Mouse (Mus musculus) midbrain, embryonic 12.5 days (tissue): ENCODE results near the gene 9130213A22Rik. TPM values are rescaled to one million over a fixed set of nuclear protein-coding genes. Genes with fewer than 3 reads are reported as not detected.
A peak's percentile ranks its signal among the peaks of the same experiment; 100 is the strongest.

ENCODE experiments used
- ATAC-seq: fragments of 200-750 bp; cut with Nextera tagmentation; 2 replicates; pipeline ENCODE4 v1.8.0; 2017; ENCODE audit warnings: low read depth, moderate TSS enrichment, moderate library complexity; ENCODE audit not compliant: low FRiP score
- H3K27ac ChIP-seq: fragments of 300-500 bp; sonication (generic); replicated peaks from 2 replicates; pipeline ENCODE4 v1.5.1; 2016; ENCODE audit warnings: mild to moderate bottlenecking
- H3K27me3 ChIP-seq: fragments of 300-500 bp; sonication (generic); 2 replicates; pipeline ENCODE4 v1.6.1; 2016; ENCODE audit warnings: mild to moderate bottlenecking
- H3K36me3 ChIP-seq: fragments of 300-500 bp; sonication (generic); 2 replicates; pipeline ENCODE4 v1.6.1; 2016
- H3K4me1 ChIP-seq: fragments of 300-500 bp; sonication (generic); 2 replicates; pipeline ENCODE4 v1.6.1; 2016
- H3K4me2 ChIP-seq: fragments of 300-500 bp; sonication (generic); replicated peaks from 2 replicates; pipeline ENCODE4 v1.6.1; 2016; ENCODE audit warnings: mild to moderate bottlenecking, moderate library complexity
- H3K4me3 ChIP-seq: fragments of 300-500 bp; sonication (generic); 2 replicates; pipeline ENCODE4 v1.5.1; 2016; ENCODE audit warnings: mild to moderate bottlenecking
- H3K9ac ChIP-seq: fragments of 300-500 bp; sonication (generic); replicated peaks from 2 replicates; pipeline ENCODE4 v1.6.1; 2016; ENCODE audit warnings: mild to moderate bottlenecking, moderate library complexity
- H3K9me3 ChIP-seq: fragments of 300-500 bp; sonication (generic); 2 replicates; pipeline ENCODE4 v1.6.1; 2016; ENCODE audit warnings: mild to moderate bottlenecking
- WGBS: fragments of 180-500 bp; shearing (Covaris S2); methylation state at CpG from one replicate; pipeline ENCODE4 v1.1.7; 2016; 5-methylcytosine and 5-hydroxymethylcytosine counted together
- polyA plus RNA-seq: library from polyadenylated mRNA; unstranded; fragments of >200 nt; fragmentation: Nextera tagmentation; extraction: Ambion mirVana; gene quantifications from 2 replicates; pipeline ENCODE4 v1.2.1, GENCODE M21; 2016

The 9130213A22Rik gene
- polyA plus RNA-seq, 1 experiment from 2014 or later, result 0.29 TPM

DNA sequence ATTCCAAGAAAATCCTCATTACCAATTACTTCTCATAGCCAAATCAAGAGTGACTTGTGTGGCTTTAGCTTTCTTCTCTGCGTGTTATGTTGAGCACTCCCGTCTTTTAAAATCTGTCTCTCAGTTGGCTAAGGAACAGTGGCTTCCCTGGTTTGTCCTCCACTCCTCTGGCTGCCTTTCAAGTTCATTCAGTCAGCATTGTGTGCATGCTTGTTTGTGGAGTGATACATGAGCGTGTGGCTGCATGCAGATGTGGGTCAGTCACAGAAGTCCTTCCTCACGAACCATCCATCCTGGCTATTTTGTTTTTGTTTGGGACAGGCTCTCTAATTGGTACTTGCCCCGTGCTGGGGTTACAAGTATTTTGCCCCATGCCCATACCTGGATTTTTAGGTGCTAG lies 45.8 kb downstream of the 9130213A22Rik start:
- Histone ChIP-seq H3K9me3 (no peaks in the 10 kb centered on the region), H3K27me3 (no peaks in the 10 kb centered on the region), H3K36me3 (no peaks in the 10 kb centered on the region), H3K9ac (no peak overlapping the region), H3K27ac (no peak overlapping the region), H3K4me1 (peaks cover 23% of the 10 kb centered on the region), H3K4me2 (no peak overlapping the region), H3K4me3 (no peak overlapping the region)
- no peak for ATAC-seq
- 73% methylated on average over 5 of the region's 5 CpGs for WGBS

DNA sequence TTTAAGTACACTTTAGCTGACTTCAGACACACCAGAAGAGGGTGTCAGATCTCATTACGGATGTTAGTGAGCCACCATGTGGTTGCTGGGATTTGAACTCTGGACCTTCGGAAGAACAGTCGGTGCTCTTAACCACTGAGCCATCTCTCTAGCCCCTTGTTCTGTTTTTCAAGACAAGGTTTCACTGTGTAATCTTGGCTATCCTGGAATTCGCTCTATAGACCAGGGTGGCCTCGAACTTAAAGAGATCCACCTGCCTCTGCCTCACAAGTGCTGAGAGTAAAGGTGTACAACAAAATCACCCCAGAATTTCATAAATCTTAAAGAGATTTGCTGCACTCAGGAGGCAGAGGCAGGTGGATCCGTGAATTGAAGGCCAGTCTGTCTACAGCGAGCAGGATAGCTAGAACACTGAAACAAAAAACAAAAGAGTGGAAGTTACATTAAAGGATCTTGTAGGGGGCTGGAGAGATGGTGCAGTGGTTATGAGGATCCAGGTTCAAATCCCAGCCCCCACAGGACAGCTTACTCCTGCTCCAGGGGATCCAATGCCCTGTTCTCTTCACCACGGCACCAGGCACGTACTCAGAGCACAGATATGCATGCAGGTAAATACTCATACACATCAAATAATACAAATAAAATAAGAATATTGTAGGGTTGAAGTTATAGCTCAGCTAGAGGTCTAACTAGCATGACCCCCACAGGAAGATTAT lies 46.5 kb downstream of the 9130213A22Rik start:
- Histone ChIP-seq H3K9me3 (no peaks in the 10 kb centered on the region), H3K27me3 (no peaks in the 10 kb centered on the region), H3K36me3 (no peaks in the 10 kb centered on the region), H3K9ac (no peak overlapping the region), H3K4me3 (no peak overlapping the region), H3K4me1 (peaks cover 29% of the 10 kb centered on the region), H3K4me2 (no peak overlapping the region), H3K27ac (no peak overlapping the region)
- WGBS, result 48% methylated on average over 9 of the region's 9 CpGs
- no peak for ATAC-seq

DNA sequence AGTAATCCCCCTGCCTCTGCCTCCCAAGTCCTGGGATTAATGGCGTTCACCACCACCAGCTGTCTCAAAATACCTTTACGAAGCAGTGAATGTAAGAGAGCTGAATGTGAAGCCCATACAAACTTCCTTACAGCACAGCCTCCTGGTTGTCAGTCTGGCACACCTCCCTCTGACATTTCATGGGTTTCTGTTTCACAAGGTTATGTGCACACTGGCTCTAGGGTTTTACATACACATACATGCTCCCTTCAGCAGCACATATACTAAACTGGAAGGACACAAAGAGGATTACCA lies 47.7 kb downstream of the 9130213A22Rik start:
- no peaks in the 10 kb centered on the region for H3K9me3 ChIP-seq
- H3K27me3 ChIP-seq, result no peaks in the 10 kb centered on the region
- H3K9ac ChIP-seq, result no peak overlapping the region
- H3K27ac ChIP-seq, result peak overlapping the region; percentile 36
- no peaks in the 10 kb centered on the region for H3K36me3 ChIP-seq
- 46% methylated on average over 2 of the region's 2 CpGs for WGBS
- no peak for ATAC-seq
- no peak overlapping the region for H3K4me3 ChIP-seq
- H3K4me2 ChIP-seq, result no peak overlapping the region
- peaks cover 33% of the 10 kb centered on the region for H3K4me1 ChIP-seq

DNA sequence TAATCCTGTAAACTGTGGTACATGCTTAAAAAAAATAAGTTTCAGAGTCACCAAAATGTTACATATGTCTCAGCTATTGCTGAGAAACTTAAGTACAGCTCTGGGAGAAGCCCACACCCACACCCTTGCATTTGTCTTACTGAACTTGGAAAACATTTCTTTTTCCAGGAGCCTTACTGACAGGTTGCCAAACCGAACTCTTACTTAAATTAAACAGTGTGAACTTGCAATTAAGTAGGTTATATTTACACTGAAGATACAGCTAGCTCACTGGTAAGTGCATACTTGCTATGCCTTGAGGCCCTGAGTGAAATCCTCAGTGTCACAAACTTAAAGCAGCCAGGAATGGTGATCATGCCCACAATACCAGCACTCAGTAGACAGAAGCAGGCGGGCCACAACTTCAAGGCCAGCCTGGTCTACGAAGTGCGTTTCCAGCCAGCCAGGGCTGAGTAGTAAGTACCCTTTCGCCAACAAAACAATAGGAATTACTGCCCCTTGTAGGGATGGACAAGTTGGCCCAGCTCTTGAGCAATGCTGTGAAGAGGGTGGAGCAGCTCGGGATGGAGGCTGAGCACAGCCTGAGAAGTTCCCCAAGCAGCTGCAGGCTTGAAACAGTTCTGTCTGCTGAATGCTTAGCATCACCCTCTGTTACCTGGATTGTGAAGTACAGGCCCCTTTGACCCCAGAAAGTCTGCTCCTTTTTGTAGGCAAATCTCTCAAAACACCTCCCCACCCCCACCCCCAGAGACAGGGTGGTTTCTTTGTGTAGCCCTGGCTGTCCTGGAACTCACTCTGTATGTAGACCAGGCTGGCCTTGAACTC lies 48.2 kb downstream of the 9130213A22Rik start:
- peak overlapping the region; percentile 90 for H3K27ac ChIP-seq
- 35% methylated on average over 6 of the region's 6 CpGs for WGBS
- no peaks in the 10 kb centered on the region for H3K9me3 ChIP-seq
- no peak for ATAC-seq
- H3K27me3 ChIP-seq, result no peaks in the 10 kb centered on the region
- H3K4me1 ChIP-seq, result peaks cover 34% of the 10 kb centered on the region
- no peak overlapping the region for H3K9ac ChIP-seq
- H3K4me2 ChIP-seq, result 0 out of 2 replicates have a peak overlapping the region, but pooled peaks have one; percentile 2
- H3K36me3 ChIP-seq, result no peaks in the 10 kb centered on the region
- H3K4me3 ChIP-seq, result no peak overlapping the region

DNA sequence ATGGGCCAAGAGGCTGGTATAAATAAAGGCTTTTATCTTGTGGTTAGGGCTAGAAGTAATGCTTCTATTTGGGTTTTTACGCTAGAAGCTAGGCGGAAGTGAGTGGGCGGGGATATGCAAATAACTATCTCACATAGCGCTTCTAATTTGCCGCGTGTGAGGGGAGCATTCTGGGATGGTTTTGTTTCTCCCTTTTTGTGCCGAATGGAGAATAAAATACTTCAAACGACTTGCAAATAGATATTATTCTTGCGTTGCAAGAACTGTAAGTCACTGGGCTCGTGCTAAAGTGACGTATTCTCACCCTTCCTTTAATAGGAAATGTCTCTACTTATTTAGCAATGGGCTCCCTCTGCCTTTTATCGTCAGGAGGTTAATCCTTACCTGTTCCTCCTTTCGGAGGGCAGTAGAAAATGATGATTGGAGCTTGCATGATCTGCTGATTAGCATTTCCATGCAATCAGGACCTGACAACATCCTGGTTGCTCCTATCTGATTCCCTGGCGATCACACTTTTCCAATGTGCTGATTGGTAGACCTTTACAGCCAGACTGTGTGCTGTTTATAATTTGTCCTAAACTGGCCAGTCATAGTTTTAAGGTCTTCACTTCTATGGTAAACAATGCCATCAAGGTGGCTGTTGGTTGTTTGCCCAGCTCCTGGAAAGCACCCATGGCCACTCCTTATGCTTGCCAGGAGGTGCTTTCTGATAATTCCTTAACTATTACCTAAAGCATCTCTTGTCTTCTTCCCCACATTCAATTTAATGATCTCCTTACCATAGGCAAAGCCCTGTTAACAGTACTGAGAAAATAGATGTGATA lies 49.1 kb downstream of the 9130213A22Rik start:
- H3K9me3 ChIP-seq, result no peaks in the 10 kb centered on the region
- peak overlapping the region; percentile 34 for H3K4me3 ChIP-seq
- H3K27me3 ChIP-seq, result no peaks in the 10 kb centered on the region
- H3K27ac ChIP-seq, result peak overlapping the region; percentile 90
- H3K36me3 ChIP-seq, result no peaks in the 10 kb centered on the region
- H3K4me1 ChIP-seq, result peaks cover 34% of the 10 kb centered on the region
- peak overlapping the region; percentile 56 for H3K4me2 ChIP-seq
- under 1% methylated on average over 14 of the region's 14 CpGs for WGBS
- peak overlapping the region; percentile 68 for H3K9ac ChIP-seq
- peak; percentile 61 for ATAC-seq

DNA sequence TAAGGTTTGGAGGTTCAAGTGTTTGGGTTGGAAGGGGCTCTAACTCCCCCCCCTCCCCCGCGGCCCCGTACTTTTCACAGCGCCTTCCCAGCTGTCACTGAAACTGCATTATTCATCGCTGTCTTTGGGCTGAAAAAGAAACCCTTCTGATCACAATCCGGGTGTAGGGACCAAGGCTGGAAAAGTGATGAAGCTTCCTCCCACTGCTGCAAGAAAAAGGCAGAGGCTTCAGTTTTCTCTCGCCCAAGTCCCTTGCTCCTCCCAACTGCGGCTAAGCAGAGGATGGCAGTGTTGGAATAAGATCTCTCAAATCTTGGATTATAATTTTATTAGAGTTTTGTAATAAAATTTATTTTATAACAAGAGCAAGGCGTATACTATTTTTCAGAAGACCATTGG lies 49.7 kb downstream of the 9130213A22Rik start:
- no peak for ATAC-seq

DNA sequence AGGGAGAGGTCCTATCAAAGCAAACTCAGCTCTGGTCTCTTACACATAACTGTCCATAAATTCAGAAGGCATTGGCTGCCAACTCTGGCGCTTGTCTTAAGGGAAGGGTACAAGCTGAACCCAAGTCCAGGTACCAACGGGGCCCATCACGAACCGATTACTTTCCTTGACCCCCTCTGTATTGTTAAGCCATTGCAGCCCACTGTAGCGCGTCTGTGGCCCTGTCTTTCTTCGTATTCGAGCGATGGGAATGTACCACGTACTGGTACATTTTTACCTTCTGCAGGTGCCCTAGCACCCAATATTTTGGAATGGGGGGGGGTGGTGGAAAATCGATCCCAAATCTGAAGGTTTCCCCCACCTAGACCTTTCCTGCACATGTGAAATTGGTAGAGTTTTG lies 50.2 kb downstream of the 9130213A22Rik start:
- ATAC-seq, result no peak
- H3K9me3 ChIP-seq, result no peaks in the 10 kb centered on the region
- 88% methylated on average over 11 of the region's 11 CpGs for WGBS
- H3K36me3 ChIP-seq, result no peaks in the 10 kb centered on the region
- H3K27me3 ChIP-seq, result no peaks in the 10 kb centered on the region
- peak overlapping the region; percentile 68 for H3K9ac ChIP-seq
- H3K4me2 ChIP-seq, result peak overlapping the region; percentile 56
- H3K4me3 ChIP-seq, result peak overlapping the region; percentile 34
- H3K27ac ChIP-seq, result peak overlapping the region; percentile 90
- H3K4me1 ChIP-seq, result peaks cover 34% of the 10 kb centered on the region

More for the DNA sequence above, 49.7 kb downstream of the 9130213A22Rik start:
- Histone ChIP-seq H3K4me2 (peak overlapping the region; percentile 56), H3K4me1 (peaks cover 34% of the 10 kb centered on the region), H3K9ac (peak overlapping the region; percentile 68), H3K4me3 (peak overlapping the region; percentile 34), H3K27ac (peak overlapping the region; percentile 90), H3K27me3 (no peaks in the 10 kb centered on the region), H3K9me3 (no peaks in the 10 kb centered on the region), H3K36me3 (no peaks in the 10 kb centered on the region)
- 9% methylated on average over 9 of the region's 9 CpGs for WGBS

DNA sequence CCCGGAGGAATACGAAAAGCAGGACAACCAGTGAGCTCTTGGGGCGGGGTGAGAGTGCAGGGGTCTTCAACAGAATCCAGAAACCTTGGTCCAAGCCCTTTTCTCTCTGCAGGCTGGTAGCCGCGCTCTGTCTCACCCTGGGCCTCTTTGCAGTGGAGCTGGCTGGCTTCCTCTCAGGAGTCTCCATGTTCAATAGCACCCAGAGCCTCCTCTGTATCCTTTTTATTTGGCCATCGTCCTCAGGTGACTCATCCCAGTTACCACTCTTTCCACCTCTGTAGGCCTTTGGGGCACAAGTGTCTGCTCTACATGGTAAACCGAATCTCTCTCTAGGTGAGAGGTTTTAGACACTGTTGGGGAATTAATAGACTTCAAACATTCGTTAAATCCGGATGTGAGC lies 51.1 kb downstream of the 9130213A22Rik start:
- peak overlapping the region; percentile 79 for H3K9ac ChIP-seq
- H3K36me3 ChIP-seq, result no peaks in the 10 kb centered on the region
- 25% methylated on average over 9 of the region's 9 CpGs for WGBS
- H3K9me3 ChIP-seq, result no peaks in the 10 kb centered on the region
- peaks cover 39% of the 10 kb centered on the region for H3K4me1 ChIP-seq
- H3K27me3 ChIP-seq, result peaks cover 2% of the 10 kb centered on the region; the same call in 1 of the 2 replicates
- peak overlapping the region; percentile 88 for H3K27ac ChIP-seq
- H3K4me2 ChIP-seq, result peak overlapping the region; percentile 86
- no peak for ATAC-seq
- H3K4me3 ChIP-seq, result peak overlapping the region; percentile 65

DNA sequence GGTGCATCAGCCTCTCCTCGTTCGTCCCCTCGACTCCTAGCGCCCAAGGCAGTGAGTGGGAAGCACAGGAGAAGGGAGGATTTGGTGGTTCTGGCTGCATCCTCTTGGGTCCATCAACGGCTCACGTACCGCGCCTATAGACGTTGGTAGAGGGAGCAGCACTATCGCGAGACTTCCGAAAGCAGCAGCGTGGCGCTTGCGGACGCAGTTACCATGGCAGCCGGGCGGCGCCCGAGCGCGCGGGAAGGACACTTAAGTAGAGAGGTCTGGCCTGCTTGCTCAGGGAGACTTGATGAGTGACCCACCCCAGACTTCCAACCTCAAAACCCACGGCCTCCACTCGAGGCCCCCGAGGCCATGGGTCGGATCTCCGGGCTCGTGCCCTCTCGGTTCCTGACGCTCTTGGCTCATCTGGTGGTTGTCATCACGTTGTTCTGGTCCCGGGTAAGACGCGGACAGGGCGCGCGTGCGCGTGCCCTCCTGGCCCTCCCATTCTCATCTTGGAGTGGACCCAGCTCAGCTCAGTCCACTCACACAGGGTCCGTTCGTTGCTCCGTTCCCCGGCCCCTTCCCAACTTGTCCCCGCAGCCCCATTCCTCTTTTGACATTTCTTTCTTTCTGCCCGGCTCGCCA lies 51.7 kb downstream of the 9130213A22Rik start, which contains the start of gene Tmem107:
TSS of gene Tmem107 (plus strand) at position 217 of the 633 bp plus-strand sequence.
- Histone ChIP-seq H3K36me3 (no peaks in the 10 kb centered on the region), H3K9me3 (no peaks in the 10 kb centered on the region), H3K4me3 (peak within 1 kb of the TSS; percentile 65), H3K27ac (peak within 1 kb of the TSS; percentile 88), H3K4me2 (peak within 1 kb of the TSS; percentile 86), H3K27me3 (peaks cover 6% of the 10 kb centered on the region), H3K9ac (peak within 1 kb of the TSS; percentile 79), H3K4me1 (peaks cover 45% of the 10 kb centered on the region)
- ATAC-seq, result peak; percentile 87
- WGBS, result under 1% methylated on average over 47 of the region's 47 CpGs

DNA sequence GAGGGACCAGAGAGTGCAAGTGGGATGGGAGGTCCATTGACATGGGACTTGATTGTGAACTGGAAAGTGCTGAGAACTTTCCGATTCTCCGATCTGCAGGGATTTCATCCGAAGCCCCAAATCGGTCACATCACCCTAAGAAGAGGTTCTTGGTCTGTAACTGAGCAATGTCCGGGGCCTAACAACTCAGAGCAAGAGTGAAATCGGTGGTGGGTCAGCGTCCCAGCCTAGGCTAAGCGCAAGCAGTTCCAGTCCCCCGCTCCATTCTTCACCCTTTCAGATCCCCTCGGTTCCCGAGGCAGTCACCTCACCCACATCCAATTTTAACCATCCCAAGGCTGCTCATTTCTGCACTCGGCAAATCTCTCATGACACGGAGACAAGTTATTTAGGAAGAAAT lies 52.3 kb downstream of the 9130213A22Rik start:
- H3K9ac ChIP-seq, result peak overlapping the region; percentile 79
- no peaks in the 10 kb centered on the region for H3K9me3 ChIP-seq
- H3K4me1 ChIP-seq, result peaks cover 45% of the 10 kb centered on the region
- peak overlapping the region; percentile 65 for H3K4me3 ChIP-seq
- under 1% methylated on average over 13 of the region's 13 CpGs for WGBS
- peak overlapping the region; percentile 86 for H3K4me2 ChIP-seq
- no peaks in the 10 kb centered on the region for H3K36me3 ChIP-seq
- peak overlapping the region; percentile 88 for H3K27ac ChIP-seq
- H3K27me3 ChIP-seq, result peaks cover 8% of the 10 kb centered on the region
- ATAC-seq, result no peak; the same call in 1 of the 2 replicates
